Mouse (Mus musculus): Measurements from ENCODE around the gene Robo1. TPM values are rescaled to one million over a fixed set of nuclear protein-coding genes. Genes with fewer than 3 reads are reported as not detected.
A peak's percentile ranks its signal among the peaks of the same experiment; 100 is the strongest.

The Robo1 gene
- polyA plus RNA-seq, 1 experiment from 2014 or later = 59.8 TPM

GRCm38 (mm10) chr16:72737154-72737553 is 429.0 kb downstream of the Robo1 start:
- 0 out of 2 replicates have a peak, but pooled peaks cover 4% of the 10 kb centered on the region for H3K4me1 ChIP-seq
- no peak overlapping the region for H3K4me2 ChIP-seq
- no peak for ATAC-seq (ENCODE audit: low FRiP score)
- no peak overlapping the region for H3K4me3 ChIP-seq (replicated peaks)
- WGBS = 69% methylated on average over 4 of the region's 4 CpGs
- H3K9ac ChIP-seq = no peak overlapping the region
- H3K27ac ChIP-seq = no peak overlapping the region
- H3K36me3 ChIP-seq (replicated peaks) = 0 out of 2 replicates have a peak, but pooled peaks cover 2% of the 10 kb centered on the region
- H3K27me3 ChIP-seq = no peaks in the 10 kb centered on the region
- no peaks in the 10 kb centered on the region for H3K9me3 ChIP-seq

DNA sequence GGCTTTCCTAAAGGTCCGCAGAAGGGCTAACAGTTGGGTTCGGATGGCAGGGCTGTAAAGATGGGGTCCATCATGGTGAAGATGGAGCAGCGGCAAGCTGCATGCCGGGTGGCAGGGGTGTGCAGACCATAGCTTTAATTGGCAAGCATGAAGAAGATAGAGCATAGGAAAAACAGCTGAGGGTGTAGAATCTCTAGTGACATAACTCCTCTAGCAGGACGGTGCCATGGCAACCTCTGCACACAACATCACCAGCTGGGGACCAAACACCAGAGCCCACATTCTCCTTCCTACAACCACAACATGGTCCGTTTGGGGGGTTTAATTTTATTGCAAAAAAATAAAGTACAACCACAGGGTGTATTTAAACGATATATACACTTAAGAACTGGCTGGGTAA is 432.1 kb downstream of the Robo1 start:
- Histone ChIP-seq H3K4me2 (no peak overlapping the region), H3K4me1 (0 out of 2 replicates have a peak, but pooled peaks cover 4% of the 10 kb centered on the region), H3K27me3 (no peaks in the 10 kb centered on the region), H3K4me3 (replicated peaks) (no peak overlapping the region), H3K36me3 (replicated peaks) (peaks cover 13% of the 10 kb centered on the region; the same call in 1 of the 2 replicates), H3K27ac (no peak overlapping the region), H3K9ac (no peak overlapping the region), H3K9me3 (peaks cover 6% of the 10 kb centered on the region; the same call in 1 of the 2 replicates)
- 89% methylated on average over 7 of the region's 7 CpGs for WGBS
- ATAC-seq (ENCODE audit: low FRiP score) = no peak

DNA sequence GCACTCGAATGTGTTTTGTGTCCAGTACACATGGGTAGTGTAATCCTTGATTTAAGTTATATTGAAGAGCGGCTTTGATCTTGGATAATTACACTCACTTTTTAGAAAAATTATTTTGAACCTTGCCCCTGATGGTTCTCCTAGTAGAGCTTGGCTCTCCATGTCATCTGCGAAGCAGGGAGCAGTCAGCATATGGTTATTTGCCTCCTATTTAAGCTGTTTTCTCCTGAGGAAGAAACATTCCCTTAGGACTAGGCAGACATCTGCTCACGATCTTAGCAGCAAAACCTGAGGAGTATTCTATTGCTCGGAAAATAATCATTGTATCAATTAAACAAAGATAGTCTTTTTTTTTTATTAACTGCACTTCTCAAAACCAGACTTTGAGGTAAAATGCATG is 439.6 kb downstream of the Robo1 start:
- Histone ChIP-seq H3K4me1 (no peaks in the 10 kb centered on the region; the same call in 1 of the 2 replicates), H3K36me3 (replicated peaks) (peaks cover 7% of the 10 kb centered on the region; the same call in 1 of the 2 replicates), H3K27me3 (no peaks in the 10 kb centered on the region), H3K4me3 (replicated peaks) (no peak overlapping the region), H3K9me3 (peaks cover 5% of the 10 kb centered on the region; the same call in 1 of the 2 replicates), H3K9ac (no peak overlapping the region), H3K27ac (no peak overlapping the region), H3K4me2 (no peak overlapping the region)
- ATAC-seq (ENCODE audit: low FRiP score) = no peak
- WGBS = 80% methylated on average over 5 of the region's 5 CpGs

DNA sequence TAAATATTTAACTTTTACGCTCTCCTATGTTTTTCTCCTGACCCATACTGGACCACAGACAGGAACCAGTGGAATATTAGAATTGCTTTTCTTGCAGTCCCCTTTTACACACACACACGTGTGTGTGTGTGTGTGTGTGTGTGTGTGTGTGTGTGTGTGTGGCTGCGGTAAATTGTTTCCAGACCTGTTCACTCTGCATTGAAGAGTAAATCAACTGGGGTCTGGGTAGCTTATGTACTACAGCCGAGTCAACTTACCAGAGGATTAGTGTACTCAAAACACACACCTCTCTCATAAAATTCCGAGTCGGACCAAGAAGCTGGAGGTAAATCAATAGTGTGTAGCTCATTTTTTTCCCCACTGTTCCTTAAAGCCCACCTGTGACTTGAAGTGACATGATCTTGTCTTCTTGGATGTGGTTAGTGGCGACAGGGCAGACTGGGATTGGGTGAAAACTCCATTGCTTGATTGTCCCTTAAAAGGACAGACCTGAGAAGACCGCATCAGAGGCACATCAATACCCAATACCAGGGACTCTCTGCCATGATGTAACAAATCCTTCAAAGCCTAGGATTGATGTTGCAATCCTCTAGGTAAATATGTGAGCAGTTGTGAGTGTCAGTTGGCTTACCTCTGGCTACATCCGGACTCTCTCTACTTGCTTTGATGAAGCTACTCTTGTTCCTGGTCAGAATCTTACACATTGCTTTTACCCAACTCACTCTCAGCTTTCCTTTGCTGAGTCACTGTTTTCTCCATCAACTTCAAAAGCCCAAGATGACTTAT is 457.2 kb downstream of the Robo1 start:
- no peak overlapping the region for H3K9ac ChIP-seq
- no peaks in the 10 kb centered on the region for H3K9me3 ChIP-seq
- H3K4me2 ChIP-seq = no peak overlapping the region
- H3K27ac ChIP-seq = no peak overlapping the region
- WGBS = 89% methylated on average over 9 of the region's 9 CpGs
- peaks cover 3% of the 10 kb centered on the region; the same call in 1 of the 2 replicates for H3K27me3 ChIP-seq
- peaks cover 9% of the 10 kb centered on the region; the same call in 1 of the 2 replicates for H3K4me1 ChIP-seq
- H3K36me3 ChIP-seq (replicated peaks) = no peaks in the 10 kb centered on the region
- H3K4me3 ChIP-seq (replicated peaks) = no peak overlapping the region
- ATAC-seq (ENCODE audit: low FRiP score) = no peak

DNA sequence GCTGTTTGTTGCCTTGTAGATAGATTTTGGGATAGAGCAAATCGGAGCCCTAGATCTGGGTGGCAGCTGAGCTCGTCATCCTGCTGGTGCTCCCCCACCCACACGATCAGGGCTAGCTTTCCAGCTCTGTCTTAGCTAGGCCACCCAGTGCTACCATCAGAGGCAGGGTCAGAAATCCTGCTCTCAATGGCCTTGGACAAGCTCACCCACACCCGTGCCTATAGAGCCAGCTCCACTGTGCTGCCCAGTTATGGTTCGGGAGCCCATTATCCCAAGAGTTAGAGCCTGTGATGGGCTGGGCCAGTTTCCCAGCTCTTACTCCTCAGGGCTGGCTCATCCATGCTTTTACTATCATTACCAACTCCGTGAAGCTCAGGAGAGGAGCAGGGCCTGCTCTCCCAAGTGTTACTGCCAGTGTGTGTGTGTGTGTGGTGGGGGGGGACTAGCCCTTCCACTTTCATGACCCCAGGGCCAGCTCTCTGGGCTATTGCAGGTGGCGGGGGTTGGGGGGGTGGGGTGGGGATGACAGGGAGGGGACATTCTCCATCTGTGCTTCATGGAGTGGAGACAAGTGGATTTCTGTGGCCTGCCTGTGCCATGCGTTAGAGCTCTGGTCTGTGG is 461.2 kb downstream of the Robo1 start:
- ATAC-seq (ENCODE audit: low FRiP score) = 0 out of 2 replicates have a peak, but pooled peaks have one; percentile 13
- no peaks in the 10 kb centered on the region for H3K9me3 ChIP-seq
- no peak overlapping the region for H3K9ac ChIP-seq
- no peak overlapping the region for H3K4me3 ChIP-seq (replicated peaks)
- no peaks in the 10 kb centered on the region for H3K36me3 ChIP-seq (replicated peaks)
- peaks cover 3% of the 10 kb centered on the region; the same call in 1 of the 2 replicates for H3K27me3 ChIP-seq
- no peak overlapping the region for H3K4me2 ChIP-seq
- WGBS = 75% methylated on average over 8 of the region's 8 CpGs
- H3K4me1 ChIP-seq = peaks cover 40% of the 10 kb centered on the region
- no peak overlapping the region for H3K27ac ChIP-seq

GRCm38 (mm10) chr16:72772348-72772747 is 464.2 kb downstream of the Robo1 start:
- ATAC-seq (ENCODE audit: low FRiP score) = peak; percentile 66
- Histone ChIP-seq H3K27ac (no peak overlapping the region), H3K4me3 (replicated peaks) (no peak overlapping the region), H3K9me3 (no peaks in the 10 kb centered on the region), H3K4me2 (no peak overlapping the region), H3K36me3 (replicated peaks) (no peaks in the 10 kb centered on the region), H3K4me1 (peaks cover 40% of the 10 kb centered on the region), H3K27me3 (peaks cover 3% of the 10 kb centered on the region; the same call in 1 of the 2 replicates), H3K9ac (no peak overlapping the region)
- 33% methylated on average over 5 of the region's 5 CpGs for WGBS

GRCm38 (mm10) chr16:72773034-72773433 is 464.9 kb downstream of the Robo1 start:
- Histone ChIP-seq H3K9ac (no peak overlapping the region), H3K36me3 (replicated peaks) (no peaks in the 10 kb centered on the region), H3K9me3 (no peaks in the 10 kb centered on the region), H3K4me3 (replicated peaks) (no peak overlapping the region), H3K27me3 (peaks cover 3% of the 10 kb centered on the region; the same call in 1 of the 2 replicates), H3K4me1 (peaks cover 40% of the 10 kb centered on the region), H3K27ac (no peak overlapping the region), H3K4me2 (no peak overlapping the region)
- ATAC-seq (ENCODE audit: low FRiP score) = no peak
- WGBS = 30% methylated on average over 7 of the region's 7 CpGs

DNA sequence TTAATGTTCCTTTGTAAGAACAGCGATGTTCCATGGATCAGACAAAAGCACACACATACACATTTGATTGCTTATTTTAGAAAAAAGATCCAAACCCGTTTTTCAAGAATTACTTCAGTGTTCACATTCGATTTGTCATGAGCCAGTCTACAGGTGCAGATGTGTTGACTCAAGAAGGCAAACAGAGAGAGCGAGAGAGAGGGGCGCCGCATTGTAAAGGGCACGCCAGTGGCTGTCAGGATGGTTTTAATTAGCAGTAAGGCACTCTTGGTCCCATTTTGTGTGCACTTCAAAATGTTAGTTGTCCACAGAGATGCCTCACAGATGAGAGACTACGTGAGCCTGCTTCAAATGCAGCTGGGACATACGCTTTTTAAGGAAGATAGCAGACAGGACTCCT is 470.4 kb downstream of the Robo1 start:
- H3K9ac ChIP-seq = no peak overlapping the region
- ATAC-seq (ENCODE audit: low FRiP score) = no peak

DNA sequence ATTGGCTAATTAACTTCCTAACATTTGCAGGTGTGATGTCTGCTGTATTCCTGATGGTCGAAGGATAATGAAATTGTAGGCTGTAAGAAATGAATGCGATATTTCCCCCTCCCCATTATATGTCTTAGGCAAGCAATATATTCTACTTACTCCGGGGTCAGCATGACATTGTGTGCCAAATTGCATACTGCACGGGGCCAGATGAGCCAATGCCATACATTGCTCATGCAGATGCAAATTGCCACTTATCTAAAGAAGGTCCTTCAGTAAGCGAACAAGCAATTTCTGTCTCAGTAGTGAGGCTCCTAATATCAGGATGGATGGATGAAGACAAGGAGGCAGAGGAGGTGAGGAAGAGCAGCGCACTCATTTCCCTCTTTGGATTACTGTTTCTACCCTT is 474.1 kb downstream of the Robo1 start:
- Histone ChIP-seq H3K4me1 (peaks cover 6% of the 10 kb centered on the region; the same call in 1 of the 2 replicates), H3K36me3 (replicated peaks) (no peaks in the 10 kb centered on the region), H3K27ac (0 out of 2 replicates have a peak overlapping the region, but pooled peaks have one; percentile 25), H3K27me3 (no peaks in the 10 kb centered on the region), H3K9me3 (no peaks in the 10 kb centered on the region), H3K9ac (no peak overlapping the region), H3K4me2 (no peak overlapping the region), H3K4me3 (replicated peaks) (no peak overlapping the region)
- 62% methylated on average over 6 of the region's 6 CpGs for WGBS
- ATAC-seq (ENCODE audit: low FRiP score) = peak; percentile 69

More for the DNA sequence above, 470.4 kb downstream of the Robo1 start:
- Histone ChIP-seq H3K36me3 (replicated peaks) (no peaks in the 10 kb centered on the region), H3K4me3 (replicated peaks) (no peak overlapping the region), H3K4me1 (peaks cover 9% of the 10 kb centered on the region; the same call in 1 of the 2 replicates), H3K27me3 (no peaks in the 10 kb centered on the region), H3K9me3 (no peaks in the 10 kb centered on the region), H3K4me2 (no peak overlapping the region), H3K27ac (no peak overlapping the region)
- 64% methylated on average over 9 of the region's 9 CpGs for WGBS

GRCm38 (mm10) chr16:72786079-72786478 is 478.0 kb downstream of the Robo1 start:
- Histone ChIP-seq H3K4me1 (peaks cover 12% of the 10 kb centered on the region), H3K9ac (no peak overlapping the region), H3K4me3 (replicated peaks) (no peak overlapping the region), H3K9me3 (no peaks in the 10 kb centered on the region), H3K27ac (no peak overlapping the region), H3K36me3 (replicated peaks) (no peaks in the 10 kb centered on the region), H3K4me2 (no peak overlapping the region), H3K27me3 (no peaks in the 10 kb centered on the region)
- ATAC-seq (ENCODE audit: low FRiP score) = no peak
- WGBS = 87% methylated on average over 6 of the region's 6 CpGs

- Histone ChIP-seq H3K27ac (no peak overlapping the region), H3K9me3 (no peaks in the 10 kb centered on the region)
Observed at GRCm38 (mm10) chr16:72786636-72787035, 478.5 kb downstream of the Robo1 start.

DNA sequence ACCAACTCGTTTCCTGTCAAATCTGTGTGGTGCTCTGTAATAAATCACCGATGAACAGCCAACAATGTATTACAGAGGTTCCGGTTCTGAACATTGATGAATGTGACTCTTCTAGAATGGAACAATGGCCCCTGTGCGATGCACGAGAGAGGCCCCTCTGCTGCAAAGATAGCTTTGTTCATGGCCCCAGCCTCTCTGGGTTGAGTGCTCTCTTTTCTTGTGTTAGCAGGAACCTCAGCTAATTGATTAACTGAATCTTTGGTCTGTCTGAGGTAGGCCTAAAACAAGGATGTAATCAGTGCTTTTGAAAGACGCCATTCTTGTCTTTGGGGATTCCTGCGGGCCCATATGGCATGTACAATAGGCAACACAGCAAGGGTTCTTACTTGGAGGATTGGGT is 479.9 kb downstream of the Robo1 start:
- no peak overlapping the region for H3K27ac ChIP-seq
- H3K9me3 ChIP-seq = no peaks in the 10 kb centered on the region
- H3K4me1 ChIP-seq = peaks cover 12% of the 10 kb centered on the region
- 6% methylated on average over 7 of the region's 7 CpGs for WGBS
- H3K36me3 ChIP-seq (replicated peaks) = no peaks in the 10 kb centered on the region
- H3K4me3 ChIP-seq (replicated peaks) = no peak overlapping the region
- no peaks in the 10 kb centered on the region for H3K27me3 ChIP-seq
- ATAC-seq (ENCODE audit: low FRiP score) = peak; percentile 67
- H3K4me2 ChIP-seq = no peak overlapping the region
- H3K9ac ChIP-seq = no peak overlapping the region

More at GRCm38 (mm10) chr16:72786636-72787035, 478.5 kb downstream of the Robo1 start:
- ATAC-seq (ENCODE audit: low FRiP score) = no peak
- no peaks in the 10 kb centered on the region for H3K27me3 ChIP-seq
- no peaks in the 10 kb centered on the region for H3K36me3 ChIP-seq (replicated peaks)
- H3K4me2 ChIP-seq = no peak overlapping the region
- H3K9ac ChIP-seq = no peak overlapping the region
- no peak overlapping the region for H3K4me3 ChIP-seq (replicated peaks)
- H3K4me1 ChIP-seq = peaks cover 12% of the 10 kb centered on the region
- 59% methylated on average over 5 of the region's 5 CpGs for WGBS
